Mouse (Mus musculus): ENCODE data around the gene Dgkh. TPM values are rescaled to one million over a fixed set of nuclear protein-coding genes. Genes with fewer than 3 reads are reported as not detected.
"Not testable (repeated sequence)": the region's sequence is repeated elsewhere in the genome, so short reads cannot be mapped to it uniquely, and the experiment has no call there.

Dgkh gene
- polyA plus RNA-seq, 1 experiment from 2014 or later, result 2.8 TPM

DNA sequence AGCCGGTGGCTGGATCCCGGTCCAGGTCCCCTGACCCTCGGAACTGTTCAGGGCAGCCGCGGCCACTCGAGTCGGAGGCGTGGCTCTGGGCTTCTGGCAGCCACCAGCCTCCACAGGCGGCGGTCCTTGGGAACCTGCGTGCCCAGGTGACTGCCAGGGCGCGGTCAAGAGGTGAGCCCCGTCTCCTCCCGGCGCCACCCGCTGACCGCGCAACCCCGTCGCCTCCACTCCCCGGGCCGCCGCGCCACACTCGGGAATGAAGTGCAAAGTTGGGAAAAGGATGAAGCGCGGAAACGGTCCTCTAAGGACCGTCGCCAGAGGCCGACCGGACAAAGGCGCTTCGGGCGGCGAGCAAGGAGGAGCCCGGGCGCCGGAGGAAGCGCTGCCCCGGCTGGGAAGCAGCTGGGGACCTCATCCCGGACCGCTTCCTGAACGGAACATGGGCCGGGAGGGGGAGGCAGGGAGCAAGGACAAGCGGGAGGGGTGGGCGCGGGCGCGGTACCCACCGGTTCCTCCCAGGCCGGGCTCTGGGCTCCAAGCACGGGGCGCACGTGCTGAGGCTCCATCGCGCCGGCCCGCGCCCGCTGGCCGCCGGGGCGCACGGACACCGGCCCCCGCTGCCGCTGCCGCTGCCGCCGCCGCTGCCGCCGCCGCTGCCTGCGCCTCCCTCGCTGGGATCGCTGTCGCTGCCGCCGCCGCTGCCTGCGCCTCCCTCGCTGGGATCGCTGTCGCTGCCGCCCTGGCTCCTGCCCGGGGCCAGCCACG, 542 bp downstream of the Dgkh start:
- Histone ChIP-seq H3K4me1 (ENCODE audit: control insufficient read depth in 2 of 2, insufficient read depth in 2 of 2, low read length in 2 of 2) (peaks cover 2 to 4% of the 10 kb centered on the region in 2 experiments; a peak in 2 of 4 replicates), H3K27ac (replicated peaks in 1 of 2; ENCODE audit: control insufficient read depth in 1 of 2, insufficient read depth in 1 of 2, low read depth in 2 of 2, low read length in 2 of 2) (peak overlapping the region; percentile 30 to 80; a peak in 3 of 4 replicates), H3K9me3 (ENCODE audit: control insufficient read depth, low read length) (no peaks in the 10 kb centered on the region), H3K27me3 (ENCODE audit: control insufficient read depth, insufficient read depth, low read length) (no peaks in the 10 kb centered on the region), H3K4me2 (ENCODE audit: low read length) (peak overlapping the region; percentile 99), H3K36me3 (ENCODE audit: control insufficient read depth, insufficient read depth, low read length) (no peaks in the 10 kb centered on the region), H3K4me3 (ENCODE audit: control insufficient read depth in 1 of 2, insufficient read depth in 1 of 2, low read depth in 1 of 2, low read length in 2 of 2) (peak overlapping the region; percentile 80 to 83), H3K9ac (ENCODE audit: low read length) (peak overlapping the region; percentile 84)
- peak; percentile 49 for ATAC-seq (ENCODE audit: insufficient number of reproducible peaks, insufficient read depth, low FRiP score, low read depth)
- under 1% methylated on average over 73 of the region's 90 CpGs for WGBS

DNA sequence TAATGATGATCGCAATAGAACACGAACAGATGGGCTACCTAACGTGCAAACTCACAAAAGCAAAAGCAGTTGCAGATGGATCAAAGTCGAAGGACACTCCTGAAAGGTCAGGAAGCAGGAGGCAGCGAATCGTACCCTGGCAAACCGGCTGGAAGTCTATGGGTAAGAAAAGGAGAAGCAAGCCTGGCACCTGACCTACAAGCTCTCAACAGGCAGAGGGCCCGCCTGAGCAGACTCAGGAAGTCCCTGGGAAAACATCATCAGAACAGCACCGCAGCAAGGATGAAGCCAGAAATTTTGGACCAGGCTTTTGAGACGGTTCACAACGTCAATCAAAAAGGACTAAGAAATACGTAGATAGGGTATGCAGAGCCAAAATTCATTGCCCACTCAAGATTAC, 1.3 kb downstream of the Dgkh start:
- H3K4me2 ChIP-seq (ENCODE audit: low read length), result peak overlapping the region; percentile 99
- no peaks in the 10 kb centered on the region for H3K27me3 ChIP-seq (ENCODE audit: control insufficient read depth, insufficient read depth, low read length)
- peaks cover 4% of the 10 kb centered on the region in 2 experiments; a peak in 3 of 4 replicates for H3K4me1 ChIP-seq (ENCODE audit: control insufficient read depth in 2 of 2, insufficient read depth in 2 of 2, low read length in 2 of 2)
- no peaks in the 10 kb centered on the region for H3K36me3 ChIP-seq (ENCODE audit: control insufficient read depth, insufficient read depth, low read length)
- peak overlapping the region; percentile 84; the same call in 1 of the 2 replicates for H3K9ac ChIP-seq (ENCODE audit: low read length)
- WGBS, result 14% methylated on average over 12 of the region's 12 CpGs
- peak overlapping the region; percentile 80 to 83 for H3K4me3 ChIP-seq (ENCODE audit: control insufficient read depth in 1 of 2, insufficient read depth in 1 of 2, low read depth in 1 of 2, low read length in 2 of 2)
- ATAC-seq (ENCODE audit: insufficient number of reproducible peaks, insufficient read depth, low FRiP score, low read depth), result no peak
- H3K9me3 ChIP-seq (ENCODE audit: control insufficient read depth, low read length), result no peaks in the 10 kb centered on the region
- H3K27ac ChIP-seq (replicated peaks in 1 of 2; ENCODE audit: control insufficient read depth in 1 of 2, insufficient read depth in 1 of 2, low read depth in 2 of 2, low read length in 2 of 2), result no peak overlapping the region

DNA sequence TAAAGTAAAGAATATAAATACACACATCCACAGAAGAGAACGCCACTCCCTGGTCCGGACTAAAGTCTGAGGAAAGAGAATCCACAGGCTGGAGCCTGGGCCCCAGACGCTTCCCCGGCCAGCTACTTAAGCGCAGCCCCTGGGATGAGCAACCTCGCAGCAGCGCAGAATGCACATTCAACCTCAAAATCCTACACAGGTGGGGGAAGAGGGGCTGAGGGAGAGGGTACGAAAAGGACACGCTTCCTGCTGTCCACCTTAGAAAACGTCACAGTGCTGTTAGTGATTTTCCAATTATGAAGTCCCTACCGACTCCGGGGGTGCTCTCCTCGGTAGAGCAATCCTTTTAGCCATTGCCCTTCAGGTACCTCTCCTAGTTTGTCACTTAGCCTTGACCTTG, 6.6 kb downstream of the Dgkh start:
- Histone ChIP-seq H3K4me3 (ENCODE audit: control insufficient read depth in 1 of 2, insufficient read depth in 1 of 2, low read depth in 1 of 2, low read length in 2 of 2) (peak overlapping the region; percentile 69 to 72), H3K4me1 (ENCODE audit: control insufficient read depth in 2 of 2, insufficient read depth in 2 of 2, low read length in 2 of 2) (peaks cover 6 to 18% of the 10 kb centered on the region in 2 experiments; a peak in 2 of 4 replicates), H3K9me3 (ENCODE audit: control insufficient read depth, low read length) (no peaks in the 10 kb centered on the region), H3K36me3 (ENCODE audit: control insufficient read depth, insufficient read depth, low read length) (no peaks in the 10 kb centered on the region), H3K9ac (ENCODE audit: low read length) (peak overlapping the region; percentile 78), H3K4me2 (ENCODE audit: low read length) (peak overlapping the region; percentile 92), H3K27me3 (ENCODE audit: control insufficient read depth, insufficient read depth, low read length) (no peaks in the 10 kb centered on the region), H3K27ac (replicated peaks in 1 of 2; ENCODE audit: control insufficient read depth in 1 of 2, insufficient read depth in 1 of 2, low read depth in 2 of 2, low read length in 2 of 2) (peak overlapping the region in 1 of 2 experiments; percentile 85; a peak in 1 of 4 replicates)
- ATAC-seq (ENCODE audit: insufficient number of reproducible peaks, insufficient read depth, low FRiP score, low read depth), result no peak
- WGBS, result 21% methylated on average over 13 of the region's 13 CpGs

DNA sequence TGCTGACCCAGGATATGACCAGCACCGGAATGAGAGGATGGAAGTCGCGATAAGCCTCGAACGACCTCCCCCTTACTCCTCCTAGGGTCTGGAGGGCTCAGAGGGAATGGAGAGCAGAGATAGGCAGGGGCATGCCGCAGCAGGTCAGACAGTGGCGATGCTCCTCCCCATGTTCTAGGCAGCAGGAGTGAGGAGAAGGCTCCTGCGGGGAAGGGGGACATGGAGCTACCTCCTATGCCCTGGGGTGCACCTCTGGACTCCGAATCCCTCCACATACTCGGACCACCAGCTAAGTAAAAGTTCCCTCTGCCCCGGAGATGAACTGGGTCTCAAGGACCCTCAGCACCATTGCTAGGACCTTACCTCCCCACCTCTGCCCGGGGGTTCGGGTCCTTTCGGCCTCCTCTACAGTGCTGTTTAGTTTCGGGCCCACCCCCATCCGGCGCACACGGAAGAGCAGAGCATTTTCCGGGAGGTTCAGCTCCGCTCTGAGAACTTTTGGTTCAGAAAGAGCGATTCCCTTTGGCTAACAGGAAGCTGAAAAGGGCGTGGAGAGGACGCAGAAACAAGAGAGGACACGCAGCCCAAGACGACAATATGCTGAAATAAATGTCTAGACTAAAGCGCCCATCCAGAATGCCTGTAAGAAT, 7.1 kb downstream of the Dgkh start:
- H3K27ac ChIP-seq (replicated peaks in 1 of 2; ENCODE audit: control insufficient read depth in 1 of 2, insufficient read depth in 1 of 2, low read depth in 2 of 2, low read length in 2 of 2), result peak overlapping the region; percentile 63 to 85
- H3K36me3 ChIP-seq (ENCODE audit: control insufficient read depth, insufficient read depth, low read length), result no peaks in the 10 kb centered on the region
- ATAC-seq (ENCODE audit: insufficient number of reproducible peaks, insufficient read depth, low FRiP score, low read depth), result peak; percentile 68
- no peaks in the 10 kb centered on the region for H3K27me3 ChIP-seq (ENCODE audit: control insufficient read depth, insufficient read depth, low read length)
- peaks cover 6 to 18% of the 10 kb centered on the region in 2 experiments; a peak in 2 of 4 replicates for H3K4me1 ChIP-seq (ENCODE audit: control insufficient read depth in 2 of 2, insufficient read depth in 2 of 2, low read length in 2 of 2)
- H3K9ac ChIP-seq (ENCODE audit: low read length), result peak overlapping the region; percentile 78
- peak overlapping the region; percentile 92 for H3K4me2 ChIP-seq (ENCODE audit: low read length)
- WGBS, result 2% methylated on average over 26 of the region's 26 CpGs
- no peaks in the 10 kb centered on the region for H3K9me3 ChIP-seq (ENCODE audit: control insufficient read depth, low read length)
- peak overlapping the region; percentile 69 to 72 for H3K4me3 ChIP-seq (ENCODE audit: control insufficient read depth in 1 of 2, insufficient read depth in 1 of 2, low read depth in 1 of 2, low read length in 2 of 2)

DNA sequence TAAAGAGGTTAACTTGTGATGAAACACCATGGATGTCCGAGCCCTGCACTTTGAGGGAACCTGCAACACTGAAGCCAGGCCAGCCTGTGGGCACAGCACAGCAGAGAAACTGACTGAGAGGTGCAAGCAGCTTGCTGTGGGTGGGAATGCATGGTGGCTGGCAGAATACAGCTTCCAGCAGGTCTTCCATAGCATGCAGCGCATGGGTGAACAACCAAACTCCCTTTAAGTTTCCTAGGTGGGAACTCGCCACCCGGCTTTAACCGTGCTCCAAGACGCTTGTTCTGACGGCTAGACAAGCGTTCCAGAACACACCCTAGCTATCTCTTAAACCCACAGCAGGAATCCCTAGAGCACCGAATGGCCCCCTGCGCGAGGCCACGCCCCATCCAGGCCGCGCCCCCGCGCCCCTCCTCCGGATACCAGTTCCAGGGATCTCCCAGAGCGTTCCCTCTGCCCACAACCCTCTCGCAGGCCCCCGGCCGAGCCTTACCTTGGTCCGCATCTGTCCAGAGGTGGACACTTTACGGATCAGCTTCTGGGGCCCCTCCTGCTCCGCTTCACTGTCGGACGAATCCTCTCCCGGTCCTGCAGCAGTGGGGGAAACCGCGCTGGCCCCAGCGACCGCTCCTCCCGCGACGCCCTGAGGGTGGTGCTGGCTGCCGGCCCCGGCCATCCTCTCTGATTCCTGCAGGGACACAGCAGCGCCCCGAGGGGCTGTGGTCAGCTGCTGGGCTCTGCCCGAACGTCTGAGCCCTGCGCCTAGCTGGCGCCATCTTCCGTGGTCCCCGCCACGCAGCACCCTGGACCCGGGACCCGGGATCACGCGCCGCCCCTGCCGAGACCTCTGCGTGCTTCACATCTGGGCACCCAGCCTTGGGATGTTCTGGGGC, 7.9 kb downstream of the Dgkh start:
- H3K36me3 ChIP-seq (ENCODE audit: control insufficient read depth, insufficient read depth, low read length), result no peaks in the 10 kb centered on the region
- peak overlapping the region; percentile 63 to 85 for H3K27ac ChIP-seq (replicated peaks in 1 of 2; ENCODE audit: control insufficient read depth in 1 of 2, insufficient read depth in 1 of 2, low read depth in 2 of 2, low read length in 2 of 2)
- H3K4me3 ChIP-seq (ENCODE audit: control insufficient read depth in 1 of 2, insufficient read depth in 1 of 2, low read depth in 1 of 2, low read length in 2 of 2), result peak overlapping the region; percentile 69 to 72
- under 1% methylated on average over 52 of the region's 52 CpGs for WGBS
- peaks cover 6 to 18% of the 10 kb centered on the region in 2 experiments; a peak in 2 of 4 replicates for H3K4me1 ChIP-seq (ENCODE audit: control insufficient read depth in 2 of 2, insufficient read depth in 2 of 2, low read length in 2 of 2)
- peak overlapping the region; percentile 92 for H3K4me2 ChIP-seq (ENCODE audit: low read length)
- no peaks in the 10 kb centered on the region for H3K27me3 ChIP-seq (ENCODE audit: control insufficient read depth, insufficient read depth, low read length)
- peak; percentile 83 for ATAC-seq (ENCODE audit: insufficient number of reproducible peaks, insufficient read depth, low FRiP score, low read depth)
- no peaks in the 10 kb centered on the region for H3K9me3 ChIP-seq (ENCODE audit: control insufficient read depth, low read length)
- H3K9ac ChIP-seq (ENCODE audit: low read length), result peak overlapping the region; percentile 78

DNA sequence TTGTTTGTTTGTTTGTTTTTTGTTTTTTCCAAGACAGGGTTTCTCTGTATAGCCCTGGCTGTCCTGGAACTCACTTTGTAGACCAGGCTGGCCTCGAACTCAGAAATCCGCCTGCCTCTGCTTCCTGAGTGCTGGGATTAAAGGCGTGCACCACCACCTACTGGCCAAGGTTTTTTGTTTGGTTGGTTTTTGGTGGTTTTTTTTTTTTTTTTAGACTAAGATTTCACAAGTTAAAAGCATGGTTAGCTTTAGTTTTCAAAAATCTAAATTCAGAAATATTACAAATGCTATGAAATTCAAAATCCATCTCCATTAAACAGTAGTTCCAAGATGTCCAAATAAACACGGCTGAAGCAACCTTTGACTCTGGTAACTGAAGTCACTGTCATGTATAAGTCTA, 8.9 kb downstream of the Dgkh start:
- H3K4me2 ChIP-seq (ENCODE audit: low read length), result not testable (repeated sequence)
- WGBS, result 94% methylated on average over 4 of the region's 4 CpGs

DNA sequence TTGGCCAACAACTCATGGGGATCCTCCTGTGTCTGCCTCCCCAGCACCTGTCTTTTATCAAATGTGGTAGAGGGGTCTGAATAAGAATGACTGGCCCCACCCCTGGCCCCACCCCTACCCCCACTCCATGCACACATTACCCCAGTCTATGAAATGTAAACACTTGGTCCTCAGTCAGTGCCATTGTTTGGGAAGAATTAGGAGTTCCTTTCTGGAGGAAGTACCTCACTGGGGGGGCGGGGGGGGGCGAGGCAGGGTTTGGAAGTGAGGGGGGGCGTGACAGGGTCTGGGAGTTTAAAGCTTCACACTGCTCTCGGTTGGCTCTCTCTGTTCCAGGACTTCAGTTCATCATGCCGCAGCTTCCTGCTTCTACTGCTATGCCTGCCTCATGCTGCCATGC, 10.5 kb downstream of the Dgkh start:
- no peaks in the 10 kb centered on the region for H3K9me3 ChIP-seq (ENCODE audit: control insufficient read depth, low read length)
- WGBS, result 64% methylated on average over 5 of the region's 5 CpGs

More for the DNA sequence above, 8.9 kb downstream of the Dgkh start:
- not testable (repeated sequence) for H3K27me3 ChIP-seq (ENCODE audit: control insufficient read depth, insufficient read depth, low read length); H3K4me3 ChIP-seq (ENCODE audit: control insufficient read depth in 1 of 2, insufficient read depth in 1 of 2, low read depth in 1 of 2, low read length in 2 of 2); H3K27ac ChIP-seq (replicated peaks in 1 of 2; ENCODE audit: control insufficient read depth in 1 of 2, insufficient read depth in 1 of 2, low read depth in 2 of 2, low read length in 2 of 2); ATAC-seq (ENCODE audit: insufficient number of reproducible peaks, insufficient read depth, low FRiP score, low read depth); H3K9ac ChIP-seq (ENCODE audit: low read length); H3K9me3 ChIP-seq (ENCODE audit: control insufficient read depth, low read length); H3K36me3 ChIP-seq (ENCODE audit: control insufficient read depth, insufficient read depth, low read length)
- H3K4me1 ChIP-seq (ENCODE audit: control insufficient read depth in 2 of 2, insufficient read depth in 2 of 2, low read length in 2 of 2), result peaks cover 6 to 18% of the 10 kb centered on the region in 2 experiments; a peak in 2 of 4 replicates

More for the DNA sequence above, 10.5 kb downstream of the Dgkh start:
- Histone ChIP-seq H3K36me3 (ENCODE audit: control insufficient read depth, insufficient read depth, low read length) (no peaks in the 10 kb centered on the region), H3K4me3 (ENCODE audit: control insufficient read depth in 1 of 2, insufficient read depth in 1 of 2, low read depth in 1 of 2, low read length in 2 of 2) (no peak overlapping the region), H3K27me3 (ENCODE audit: control insufficient read depth, insufficient read depth, low read length) (no peaks in the 10 kb centered on the region), H3K4me2 (ENCODE audit: low read length) (no peak overlapping the region), H3K27ac (replicated peaks in 1 of 2; ENCODE audit: control insufficient read depth in 1 of 2, insufficient read depth in 1 of 2, low read depth in 2 of 2, low read length in 2 of 2) (no peak overlapping the region), H3K9ac (ENCODE audit: low read length) (no peak overlapping the region), H3K4me1 (ENCODE audit: control insufficient read depth in 2 of 2, insufficient read depth in 2 of 2, low read length in 2 of 2) (peaks cover 6 to 18% of the 10 kb centered on the region in 2 experiments; a peak in 2 of 4 replicates)
- ATAC-seq (ENCODE audit: insufficient number of reproducible peaks, insufficient read depth, low FRiP score, low read depth), result no peak
